Mouse (Mus musculus): ENCODE measurements at regions not wholly inside any gene's neighbourhood (a gene's known extent, or its start where the extent isn't known, plus 50 kb on each side); places are given as distances from the start of the nearest gene placed in this dataset.
A peak's percentile ranks its signal among the peaks of the same experiment; 100 is the strongest.

- no peak for DNase-seq (ENCODE audit: low spot score)
- intact Hi-C loops (cut with DNase I) = loop anchor here (1.0 to 10.0 kb wide), 3 partner anchors 113 to 284 kb away; partner anchors contain the start of genes 1600014C23Rik and Vegfa
These were observed 114.2 kb upstream of the 1600014C23Rik start for GRCm38 (mm10) chr17:45847701-45848378.

- DNase-seq (ENCODE audit: low spot score) = no peak
- intact Hi-C loops (cut with DNase I) = loop anchor here (5.0 to 10.0 kb wide), 2 partner anchors 111 to 286 kb away; partner anchors contain the start of gene 1600014C23Rik
These were observed 112.2 kb upstream of the 1600014C23Rik start for GRCm38 (mm10) chr17:45845832-45846231.

- intact Hi-C loops (cut with DNase I) = no loop called here
- no peak for DNase-seq (ENCODE audit: low spot score)
These were observed 103.1 kb upstream of the 1600014C23Rik start for GRCm38 (mm10) chr17:45836731-45837130.

GRCm38 (mm10) chr17:45836253-45836652 is 102.6 kb upstream of the 1600014C23Rik start:
- DNase-seq (ENCODE audit: low spot score) = no peak
- intact Hi-C loops (cut with DNase I) = no loop called here

GRCm38 (mm10) chr17:45834518-45835071 is 101.0 kb upstream of the 1600014C23Rik start:
- intact Hi-C loops (cut with DNase I) = no loop called here
- DNase-seq (ENCODE audit: low spot score) = no peak

GRCm38 (mm10) chr17:45830324-45830723 is 96.7 kb upstream of the 1600014C23Rik start:
- DNase-seq (ENCODE audit: low spot score) = no peak
- intact Hi-C loops (cut with DNase I) = no loop called here

GRCm38 (mm10) chr17:45829571-45829970 is 95.9 kb upstream of the 1600014C23Rik start:
- intact Hi-C loops (cut with DNase I) = no loop called here
- no peak for DNase-seq (ENCODE audit: low spot score)

- no peak for DNase-seq (ENCODE audit: low spot score)
- intact Hi-C loops (cut with DNase I) = no loop called here
These were observed 95.2 kb upstream of the 1600014C23Rik start for GRCm38 (mm10) chr17:45828843-45829242.

GRCm38 (mm10) chr17:45828284-45828824 is 94.7 kb upstream of the 1600014C23Rik start:
- intact Hi-C loops (cut with DNase I) = no loop called here
- no peak for DNase-seq (ENCODE audit: low spot score)

- intact Hi-C loops (cut with DNase I) = no loop called here
These were observed 91.3 kb upstream of the 1600014C23Rik start for GRCm38 (mm10) chr17:45824977-45825376.

GRCm38 (mm10) chr17:45823501-45823900 is 89.9 kb upstream of the 1600014C23Rik start:
- intact Hi-C loops (cut with DNase I) = no loop called here
- DNase-seq (ENCODE audit: low spot score) = no peak

More at GRCm38 (mm10) chr17:45824977-45825376, 91.3 kb upstream of the 1600014C23Rik start:
- DNase-seq (ENCODE audit: low spot score) = no peak

GRCm38 (mm10) chr17:45822427-45822826 is 88.8 kb upstream of the 1600014C23Rik start:
- intact Hi-C loops (cut with DNase I) = no loop called here

GRCm38 (mm10) chr17:45821356-45821755 is 87.7 kb upstream of the 1600014C23Rik start:
- DNase-seq (ENCODE audit: low spot score) = no peak
- intact Hi-C loops (cut with DNase I) = no loop called here

More at GRCm38 (mm10) chr17:45822427-45822826, 88.8 kb upstream of the 1600014C23Rik start:
- no peak for DNase-seq (ENCODE audit: low spot score)

- no peak for DNase-seq (ENCODE audit: low spot score)
- intact Hi-C loops (cut with DNase I) = no loop called here
These were observed 85.5 kb upstream of the 1600014C23Rik start for GRCm38 (mm10) chr17:45819143-45819542.

- intact Hi-C loops (cut with DNase I) = loop anchor here (2.0 kb wide), 1 partner anchor 26 kb away; no protein-coding TSS in a partner anchor
- no peak for DNase-seq (ENCODE audit: low spot score)
These were observed 82.9 kb upstream of the 1600014C23Rik start for GRCm38 (mm10) chr17:45816566-45816965.

GRCm38 (mm10) chr17:45815833-45816232 is 82.2 kb upstream of the 1600014C23Rik start:
- peak; percentile 58 for DNase-seq (ENCODE audit: low spot score)
- intact Hi-C loops (cut with DNase I) = loop anchor here (1.0 to 2.0 kb wide), 3 partner anchors 27 to 217 kb away; partner anchors contain the start of gene Vegfa

GRCm38 (mm10) chr17:45815341-45815740 is 81.7 kb upstream of the 1600014C23Rik start:
- intact Hi-C loops (cut with DNase I) = loop anchor here (1.0 to 2.0 kb wide), 2 partner anchors 67 to 217 kb away; partner anchors contain the start of gene Vegfa
- no peak for DNase-seq (ENCODE audit: low spot score)

GRCm38 (mm10) chr17:45814586-45814985 is 80.9 kb upstream of the 1600014C23Rik start:
- intact Hi-C loops (cut with DNase I) = loop anchor here (2.0 kb wide), 1 partner anchor 218 kb away; the partner anchor contains the start of gene Vegfa
- no peak for DNase-seq (ENCODE audit: low spot score)

- DNase-seq (ENCODE audit: low spot score) = no peak
These were observed 80.3 kb upstream of the 1600014C23Rik start for GRCm38 (mm10) chr17:45813956-45814355.

GRCm38 (mm10) chr17:45812289-45812955 is 78.8 kb upstream of the 1600014C23Rik start:
- peak; percentile 62 for DNase-seq (ENCODE audit: low spot score)
- intact Hi-C loops (cut with DNase I) = no loop called here

More at GRCm38 (mm10) chr17:45813956-45814355, 80.3 kb upstream of the 1600014C23Rik start:
- intact Hi-C loops (cut with DNase I) = loop anchor here (2.0 kb wide), 1 partner anchor 219 kb away; the partner anchor contains the start of gene Vegfa
